Mouse (Mus musculus): ENCODE results near the gene Cpne5.
A peak's percentile ranks its signal among the peaks of the same experiment; 100 is the strongest.
"Not testable (repeated sequence)": the region's sequence is repeated elsewhere in the genome, so short reads cannot be mapped to it uniquely, and the experiment has no call there.

Cpne5 gene

GRCm38 (mm10) chr17:29237772-29238420 lies at the start of gene Cpne5:
Cpne5 (minus strand) TSS chr17:29238167.
- ATAC-seq (ENCODE audit: insufficient number of reproducible peaks, low FRiP score, low TSS enrichment), result no peak

GRCm38 (mm10) chr17:29282216-29282952 lies 44.4 kb upstream of the Cpne5 start:
- no peak for ATAC-seq (ENCODE audit: insufficient number of reproducible peaks, low FRiP score, low TSS enrichment)

GRCm38 (mm10) chr17:29281541-29281940 lies 43.6 kb upstream of the Cpne5 start:
- no peak for ATAC-seq (ENCODE audit: insufficient number of reproducible peaks, low FRiP score, low TSS enrichment)

- ATAC-seq (ENCODE audit: insufficient number of reproducible peaks, low FRiP score, low TSS enrichment), result no peak
Measured at GRCm38 (mm10) chr17:29280422-29280821, 42.5 kb upstream of the Cpne5 start.

- ATAC-seq (ENCODE audit: insufficient number of reproducible peaks, low FRiP score, low TSS enrichment), result no peak
Measured at GRCm38 (mm10) chr17:29273889-29274288, 35.9 kb upstream of the Cpne5 start.

GRCm38 (mm10) chr17:29273156-29273555 lies 35.2 kb upstream of the Cpne5 start:
- no peak for ATAC-seq (ENCODE audit: insufficient number of reproducible peaks, low FRiP score, low TSS enrichment)

GRCm38 (mm10) chr17:29270148-29270698 lies 32.3 kb upstream of the Cpne5 start:
- no peak for ATAC-seq (ENCODE audit: insufficient number of reproducible peaks, low FRiP score, low TSS enrichment)

- no peak for ATAC-seq (ENCODE audit: insufficient number of reproducible peaks, low FRiP score, low TSS enrichment)
Measured at GRCm38 (mm10) chr17:29269349-29269706, 31.4 kb upstream of the Cpne5 start.

GRCm38 (mm10) chr17:29268682-29269348 lies 30.8 kb upstream of the Cpne5 start, which contains the start of gene BC004004:
BC004004 (plus strand) TSS chr17:29268788.
- ATAC-seq (ENCODE audit: insufficient number of reproducible peaks, low FRiP score, low TSS enrichment), result peak; percentile 88

- ATAC-seq (ENCODE audit: insufficient number of reproducible peaks, low FRiP score, low TSS enrichment), result no peak
Measured at GRCm38 (mm10) chr17:29267931-29268681, 30.1 kb upstream of the Cpne5 start.

GRCm38 (mm10) chr17:29267040-29267439 lies 29.1 kb upstream of the Cpne5 start:
- not testable (repeated sequence) for ATAC-seq (ENCODE audit: insufficient number of reproducible peaks, low FRiP score, low TSS enrichment)

GRCm38 (mm10) chr17:29264760-29265159 lies 26.8 kb upstream of the Cpne5 start:
- no peak for ATAC-seq (ENCODE audit: insufficient number of reproducible peaks, low FRiP score, low TSS enrichment)

- peak; percentile 56 for ATAC-seq (ENCODE audit: insufficient number of reproducible peaks, low FRiP score, low TSS enrichment)
Measured at GRCm38 (mm10) chr17:29263840-29264633, 26.1 kb upstream of the Cpne5 start, which contains the start of gene Ppil1. Ppil1 (minus strand) TSS chr17:29264186.

GRCm38 (mm10) chr17:29263417-29263816 lies 25.4 kb upstream of the Cpne5 start:
- no peak for ATAC-seq (ENCODE audit: insufficient number of reproducible peaks, low FRiP score, low TSS enrichment)

GRCm38 (mm10) chr17:29262259-29262649 lies 24.3 kb upstream of the Cpne5 start:
- ATAC-seq (ENCODE audit: insufficient number of reproducible peaks, low FRiP score, low TSS enrichment), result no peak

- no peak for ATAC-seq (ENCODE audit: insufficient number of reproducible peaks, low FRiP score, low TSS enrichment)
Measured at GRCm38 (mm10) chr17:29261603-29262258, 23.8 kb upstream of the Cpne5 start.

- ATAC-seq (ENCODE audit: insufficient number of reproducible peaks, low FRiP score, low TSS enrichment), result no peak
Measured at GRCm38 (mm10) chr17:29260501-29260900, 22.5 kb upstream of the Cpne5 start.

- ATAC-seq (ENCODE audit: insufficient number of reproducible peaks, low FRiP score, low TSS enrichment), result peak; percentile 71; the same call in 1 of the 2 replicates
Measured at GRCm38 (mm10) chr17:29259489-29259888, 21.5 kb upstream of the Cpne5 start.

GRCm38 (mm10) chr17:29258921-29259320 lies 21.0 kb upstream of the Cpne5 start:
- no peak for ATAC-seq (ENCODE audit: insufficient number of reproducible peaks, low FRiP score, low TSS enrichment)
